Mouse (Mus musculus) midbrain, embryonic 13.5 days (tissue): ENCODE measurements at regions not wholly inside any gene's neighbourhood (a gene's known extent, or its start where the extent isn't known, plus 50 kb on each side); places are given as distances from the start of the nearest gene placed in this dataset.

ENCODE experiments used
- ATAC-seq: fragments of 200-750 bp; cut with Nextera tagmentation; 2 replicates; pipeline ENCODE4 v1.8.0; 2017; ENCODE audit warnings: mild to moderate bottlenecking, moderate TSS enrichment, moderate library complexity
- H3K27ac ChIP-seq: fragments of 300-500 bp; sonication (generic); 2 replicates; pipeline ENCODE4 v1.5.1; 2015; ENCODE audit warnings: inconsistent platforms, mild to moderate bottlenecking, moderate library complexity
- H3K27me3 ChIP-seq: fragments of 300-500 bp; sonication (generic); 2 replicates; pipeline ENCODE4 v1.6.1; 2015; ENCODE audit warnings: mild to moderate bottlenecking, inconsistent platforms
- H3K36me3 ChIP-seq: fragments of 300-500 bp; sonication (generic); 2 replicates; pipeline ENCODE4 v1.6.1; 2015; ENCODE audit warnings: mild to moderate bottlenecking, inconsistent platforms
- H3K4me1 ChIP-seq: fragments of 300-500 bp; sonication (generic); replicated peaks from 2 replicates; pipeline ENCODE4 v1.6.1; 2015; ENCODE audit warnings: inconsistent platforms
- H3K4me2 ChIP-seq: fragments of 300-500 bp; sonication (generic); replicated peaks from 2 replicates; pipeline ENCODE4 v1.6.1; 2015; ENCODE audit warnings: moderate library complexity, mild to moderate bottlenecking, inconsistent platforms
- H3K4me3 ChIP-seq: fragments of 300-500 bp; sonication (generic); replicated peaks from 2 replicates; pipeline ENCODE4 v1.5.1; 2015; ENCODE audit warnings: mild to moderate bottlenecking, inconsistent platforms
- H3K9ac ChIP-seq: fragments of 300-500 bp; sonication (generic); replicated peaks from 2 replicates; pipeline ENCODE4 v1.6.1; 2015; ENCODE audit warnings: mild to moderate bottlenecking, inconsistent platforms
- H3K9me3 ChIP-seq: fragments of 300-500 bp; sonication (generic); 2 replicates; pipeline ENCODE4 v1.6.1; 2016; ENCODE audit warnings: mild to moderate bottlenecking, inconsistent platforms
- WGBS: fragments of 180-500 bp; shearing (Covaris S2); methylation state at CpG from one replicate; pipeline ENCODE4 v1.1.7; 2015; 5-methylcytosine and 5-hydroxymethylcytosine counted together

DNA sequence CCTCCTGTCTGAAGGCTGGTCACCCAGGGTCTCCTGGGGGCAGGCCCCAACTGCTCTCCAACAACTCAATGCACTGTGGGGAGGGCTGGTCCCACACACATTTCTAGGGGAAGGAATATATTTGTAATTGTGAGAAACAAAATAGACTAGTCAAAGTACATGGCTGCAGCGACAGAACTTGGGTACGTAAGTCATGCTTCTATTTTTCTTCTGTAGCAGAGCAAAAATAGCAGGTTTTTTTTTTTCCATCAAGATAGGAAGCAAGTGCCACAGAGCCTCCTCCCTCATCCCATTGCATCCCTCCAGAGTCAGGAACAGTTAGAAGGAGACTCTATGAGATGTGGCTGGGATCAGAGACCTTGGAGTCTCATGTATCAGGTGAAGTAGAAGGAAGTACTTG is 124.9 kb upstream of the Tnr start:
- Histone ChIP-seq H3K4me2 (no peak overlapping the region), H3K4me1 (peaks cover 3% of the 10 kb centered on the region; the same call in 1 of the 2 replicates), H3K27me3 (no peaks in the 10 kb centered on the region), H3K36me3 (no peaks in the 10 kb centered on the region), H3K9me3 (no peaks in the 10 kb centered on the region), H3K9ac (no peak overlapping the region), H3K27ac (no peak overlapping the region), H3K4me3 (no peak overlapping the region)
- 94% methylated on average over 2 of the region's 2 CpGs for WGBS
- ATAC-seq, result no peak

DNA sequence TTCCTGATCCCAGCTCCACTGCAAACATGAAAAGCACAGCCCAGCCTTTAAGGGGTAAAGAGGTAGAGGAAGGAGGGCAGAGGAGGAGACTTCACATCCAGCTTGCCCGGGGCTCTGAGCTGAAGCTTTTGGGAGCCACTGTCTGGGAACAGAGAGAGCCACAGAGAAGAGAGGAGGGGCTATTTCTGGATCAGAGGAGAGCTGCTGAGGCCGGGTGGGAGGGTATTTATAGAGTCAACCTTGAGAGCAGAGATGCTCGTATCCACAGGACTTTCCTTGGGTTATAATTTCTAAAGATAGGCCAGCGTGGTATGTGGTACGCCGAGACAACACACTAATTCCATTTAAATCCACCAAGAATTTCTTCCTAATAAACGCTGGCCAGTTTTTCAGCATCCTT is 117.3 kb upstream of the Tnr start:
- 80% methylated on average over 7 of the region's 7 CpGs for WGBS
- Histone ChIP-seq H3K4me2 (no peak overlapping the region), H3K27ac (no peak overlapping the region), H3K4me3 (no peak overlapping the region), H3K9ac (no peak overlapping the region), H3K4me1 (peaks cover 6% of the 10 kb centered on the region; the same call in 1 of the 2 replicates), H3K9me3 (no peaks in the 10 kb centered on the region), H3K36me3 (no peaks in the 10 kb centered on the region), H3K27me3 (no peaks in the 10 kb centered on the region)
- ATAC-seq, result no peak

DNA sequence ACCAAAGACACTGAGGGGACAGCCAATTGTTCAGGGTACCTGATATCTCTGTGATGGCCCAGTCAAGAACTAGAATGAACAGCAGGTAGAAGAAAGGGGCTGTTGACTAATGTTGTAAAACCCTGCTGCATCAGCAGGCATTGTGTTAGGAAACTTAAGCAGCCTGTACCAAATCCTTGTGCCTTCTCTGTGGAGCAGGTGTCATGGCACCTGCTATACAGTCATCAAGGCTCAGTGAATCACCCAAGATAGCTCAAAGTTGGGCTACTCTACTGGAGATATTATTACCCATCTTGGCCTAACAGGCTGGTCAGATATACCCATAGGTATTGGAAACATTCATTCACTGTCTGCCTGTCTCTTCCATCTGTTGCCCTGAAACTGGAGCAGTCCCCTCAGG is 116.8 kb upstream of the Tnr start:
- no peak for ATAC-seq
- no peaks in the 10 kb centered on the region for H3K9me3 ChIP-seq
- H3K36me3 ChIP-seq, result no peaks in the 10 kb centered on the region
- no peak overlapping the region for H3K4me2 ChIP-seq
- H3K27me3 ChIP-seq, result no peaks in the 10 kb centered on the region
- H3K27ac ChIP-seq, result no peak overlapping the region
- peaks cover 6% of the 10 kb centered on the region; the same call in 1 of the 2 replicates for H3K4me1 ChIP-seq
- no peak overlapping the region for H3K9ac ChIP-seq
- H3K4me3 ChIP-seq, result no peak overlapping the region

DNA sequence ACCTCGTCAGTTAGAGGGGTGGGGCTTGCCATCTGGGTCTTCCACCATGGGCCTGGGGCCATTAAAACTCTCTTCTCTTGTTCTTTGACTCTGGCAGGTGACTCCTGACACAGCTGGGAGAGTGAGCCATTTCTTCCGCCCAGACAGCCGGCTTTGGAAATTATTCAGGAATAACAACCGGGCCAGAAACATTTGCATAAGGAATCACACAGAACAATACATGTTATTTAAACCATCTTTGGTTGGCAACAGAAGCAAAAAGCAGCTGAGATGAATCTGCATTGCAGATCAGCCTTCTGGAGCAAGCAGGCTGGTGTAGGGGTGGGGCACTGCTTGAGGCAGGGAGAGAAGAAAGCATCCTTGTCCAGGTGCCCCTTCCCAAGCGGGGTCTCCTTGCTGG is 110.2 kb upstream of the Tnr start:
- Histone ChIP-seq H3K36me3 (no peaks in the 10 kb centered on the region), H3K4me1 (peaks cover 26% of the 10 kb centered on the region), H3K27ac (peak overlapping the region; percentile 71), H3K9ac (no peak overlapping the region), H3K27me3 (no peaks in the 10 kb centered on the region), H3K4me2 (no peak overlapping the region), H3K4me3 (no peak overlapping the region), H3K9me3 (no peaks in the 10 kb centered on the region)
- 27% methylated on average over 5 of the region's 5 CpGs for WGBS
- ATAC-seq, result peak; percentile 87

DNA sequence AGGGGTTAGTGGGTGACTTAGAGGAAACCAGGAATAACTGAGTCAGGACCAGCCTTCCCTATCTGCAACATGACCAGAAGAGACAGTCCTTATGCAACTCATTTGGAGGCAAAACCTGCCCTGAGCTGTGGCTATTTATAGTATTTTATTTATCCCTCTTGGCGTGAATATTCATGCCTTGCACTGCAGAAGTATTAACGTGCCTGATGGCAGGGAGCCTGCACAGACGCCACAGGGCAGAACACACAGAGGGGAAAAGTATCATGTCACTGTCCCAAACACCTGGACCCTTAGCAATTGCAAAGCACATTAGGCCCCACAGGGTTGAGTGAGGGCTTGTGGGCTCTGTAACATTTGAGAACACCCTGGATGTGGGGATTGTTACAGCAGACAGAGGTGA is 107.9 kb upstream of the Tnr start:
- H3K9me3 ChIP-seq, result no peaks in the 10 kb centered on the region
- H3K9ac ChIP-seq, result no peak overlapping the region
- H3K4me1 ChIP-seq, result peaks cover 29% of the 10 kb centered on the region
- 0 out of 2 replicates have a peak, but pooled peaks have one; percentile 10 for ATAC-seq
- 41% methylated on average over 3 of the region's 3 CpGs for WGBS
- H3K27me3 ChIP-seq, result no peaks in the 10 kb centered on the region
- no peak overlapping the region for H3K4me3 ChIP-seq
- H3K4me2 ChIP-seq, result no peak overlapping the region
- H3K27ac ChIP-seq, result peak overlapping the region; percentile 35; the same call in 1 of the 2 replicates
- no peaks in the 10 kb centered on the region for H3K36me3 ChIP-seq

DNA sequence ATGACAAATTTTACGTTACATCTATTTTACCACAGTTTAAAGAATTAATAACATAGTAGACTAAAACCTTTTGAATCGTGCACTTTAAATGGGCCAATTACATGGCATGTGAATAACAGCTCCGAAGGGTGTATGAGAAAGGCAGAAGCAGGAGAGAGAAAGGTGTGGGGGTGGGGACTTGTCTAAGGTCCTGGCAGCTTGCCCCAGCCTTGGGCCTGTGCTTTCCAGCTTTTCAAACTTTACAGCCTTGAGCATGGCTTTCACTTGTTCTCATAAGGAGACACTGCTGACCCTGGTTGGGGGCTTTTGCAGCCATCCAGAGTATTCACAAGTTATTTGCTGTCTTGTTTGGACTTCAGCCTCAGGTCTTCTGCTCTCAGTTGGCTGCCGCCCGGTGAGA is 106.4 kb upstream of the Tnr start:
- H3K9ac ChIP-seq, result no peak overlapping the region
- WGBS, result 85% methylated on average over 5 of the region's 5 CpGs
- H3K4me3 ChIP-seq, result no peak overlapping the region
- H3K9me3 ChIP-seq, result no peaks in the 10 kb centered on the region
- peaks cover 29% of the 10 kb centered on the region for H3K4me1 ChIP-seq
- H3K4me2 ChIP-seq, result no peak overlapping the region
- H3K27ac ChIP-seq, result no peak overlapping the region
- no peaks in the 10 kb centered on the region for H3K27me3 ChIP-seq
- no peaks in the 10 kb centered on the region for H3K36me3 ChIP-seq
- ATAC-seq, result no peak

DNA sequence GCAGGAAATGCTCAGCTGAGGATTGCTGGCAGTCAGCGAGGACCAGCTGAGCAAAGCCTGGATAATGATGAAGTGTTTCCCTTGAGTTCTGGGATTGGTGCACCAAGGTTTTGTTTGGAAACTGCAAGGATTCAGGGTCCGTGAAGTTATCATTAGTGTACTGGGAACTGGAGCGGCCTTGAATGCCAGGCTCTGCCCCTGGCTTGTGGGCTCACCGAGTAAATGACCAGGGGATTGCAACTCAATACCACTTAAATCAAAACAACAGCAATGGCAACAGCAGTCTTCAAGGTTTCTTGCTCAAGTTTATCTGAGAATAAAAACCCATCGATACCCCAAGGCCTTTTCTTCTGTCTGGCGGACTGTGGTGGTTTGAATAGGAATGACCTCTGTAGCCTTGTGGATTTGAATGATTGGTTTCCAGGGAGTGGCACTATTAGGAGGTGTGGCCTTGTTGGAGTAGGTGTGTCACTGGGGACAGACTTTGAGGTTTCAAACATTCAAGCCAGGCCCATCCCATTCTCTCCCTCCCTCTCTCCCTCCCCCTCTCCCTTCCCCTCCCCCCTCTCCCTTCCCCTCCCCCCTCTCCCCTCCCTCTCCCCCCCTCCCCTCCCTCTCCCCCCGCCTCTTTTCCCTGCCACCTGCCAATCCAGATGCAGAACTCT is 104.1 kb upstream of the Tnr start:
- no peaks in the 10 kb centered on the region for H3K36me3 ChIP-seq
- ATAC-seq, result no peak
- H3K9ac ChIP-seq, result no peak overlapping the region
- no peaks in the 10 kb centered on the region for H3K27me3 ChIP-seq
- no peak overlapping the region for H3K27ac ChIP-seq
- no peak overlapping the region for H3K4me2 ChIP-seq
- no peak overlapping the region for H3K4me3 ChIP-seq
- H3K9me3 ChIP-seq, result no peaks in the 10 kb centered on the region
- WGBS, result 66% methylated on average over 6 of the region's 7 CpGs
- peaks cover 16% of the 10 kb centered on the region for H3K4me1 ChIP-seq

DNA sequence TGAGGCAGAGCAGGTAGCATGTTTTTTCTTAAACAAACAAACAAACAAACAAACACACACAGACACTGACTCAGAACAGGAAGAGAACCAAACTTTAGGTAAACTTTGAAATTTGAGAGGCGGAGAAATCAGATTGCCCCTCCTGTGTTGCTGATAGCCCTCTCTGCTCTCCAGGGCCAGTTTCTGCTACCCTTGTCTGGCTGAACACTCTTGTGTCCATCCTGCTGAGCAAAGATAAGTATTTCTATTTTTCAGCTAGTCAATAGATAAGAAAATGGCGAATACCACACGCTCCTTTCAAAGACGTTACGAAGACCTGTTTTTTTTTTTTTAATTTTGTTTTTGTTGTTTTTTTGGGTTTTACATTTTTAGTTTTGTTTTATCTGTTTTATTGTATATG is 103.4 kb upstream of the Tnr start:
- 94% methylated on average over 5 of the region's 5 CpGs for WGBS
- no peak overlapping the region for H3K9ac ChIP-seq
- no peaks in the 10 kb centered on the region for H3K36me3 ChIP-seq
- H3K4me2 ChIP-seq, result no peak overlapping the region
- ATAC-seq, result no peak
- H3K4me1 ChIP-seq, result peaks cover 14% of the 10 kb centered on the region
- H3K27ac ChIP-seq, result no peak overlapping the region
- no peaks in the 10 kb centered on the region for H3K27me3 ChIP-seq
- H3K9me3 ChIP-seq, result no peaks in the 10 kb centered on the region
- H3K4me3 ChIP-seq, result no peak overlapping the region

DNA sequence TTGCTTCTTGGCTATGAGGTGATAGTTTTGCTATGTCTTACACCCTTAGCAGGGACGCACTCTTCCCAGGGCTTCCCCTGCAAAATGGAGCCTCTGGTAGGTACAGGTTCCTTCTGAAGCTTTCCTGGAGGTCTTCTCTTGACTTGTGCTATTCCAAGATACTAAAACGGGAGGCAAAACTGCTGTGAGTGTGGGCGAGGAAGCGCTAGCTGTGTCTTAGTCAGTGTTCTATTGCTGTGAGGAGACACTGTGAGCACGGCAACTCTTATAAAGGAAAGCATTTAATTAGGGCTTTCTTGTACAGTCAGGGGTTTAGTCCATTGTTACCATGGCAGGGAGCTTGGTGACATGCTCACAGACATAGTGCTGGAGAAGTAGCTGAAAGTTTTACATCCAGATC is 99.9 kb upstream of the Tnr start:
- H3K4me3 ChIP-seq, result no peak overlapping the region
- H3K9me3 ChIP-seq, result no peaks in the 10 kb centered on the region
- no peak overlapping the region for H3K4me2 ChIP-seq
- no peak overlapping the region for H3K9ac ChIP-seq
- H3K4me1 ChIP-seq, result 0 out of 2 replicates have a peak, but pooled peaks cover 7% of the 10 kb centered on the region
- H3K27me3 ChIP-seq, result no peaks in the 10 kb centered on the region
- no peak for ATAC-seq
- 81% methylated on average over 5 of the region's 5 CpGs for WGBS
- no peak overlapping the region for H3K27ac ChIP-seq
- H3K36me3 ChIP-seq, result no peaks in the 10 kb centered on the region

DNA sequence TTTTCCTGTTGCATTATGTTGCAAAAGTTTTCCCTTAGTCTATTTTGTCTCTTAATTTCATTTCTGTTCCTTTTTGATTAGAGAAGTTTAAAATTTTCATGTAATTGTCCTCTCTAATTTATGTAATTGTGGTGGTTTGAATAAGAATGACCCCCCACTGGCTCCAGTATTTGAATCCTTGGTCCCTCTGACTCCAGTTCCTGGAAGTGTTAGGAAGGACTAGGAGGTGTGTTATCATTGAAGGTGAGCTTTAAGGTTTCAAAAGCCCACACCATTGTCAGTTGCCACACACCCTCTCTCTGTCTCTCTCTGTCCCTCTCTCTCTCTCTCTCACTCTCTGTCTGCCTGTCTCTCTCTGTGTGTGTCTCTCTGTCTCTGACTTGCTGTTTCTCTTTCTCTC is 93.6 kb upstream of the Tnr start:
- Histone ChIP-seq H3K9ac (no peak overlapping the region), H3K4me2 (no peak overlapping the region), H3K27ac (no peak overlapping the region), H3K4me1 (no peaks in the 10 kb centered on the region), H3K36me3 (no peaks in the 10 kb centered on the region), H3K4me3 (no peak overlapping the region), H3K27me3 (no peaks in the 10 kb centered on the region), H3K9me3 (no peaks in the 10 kb centered on the region)
- ATAC-seq, result no peak

DNA sequence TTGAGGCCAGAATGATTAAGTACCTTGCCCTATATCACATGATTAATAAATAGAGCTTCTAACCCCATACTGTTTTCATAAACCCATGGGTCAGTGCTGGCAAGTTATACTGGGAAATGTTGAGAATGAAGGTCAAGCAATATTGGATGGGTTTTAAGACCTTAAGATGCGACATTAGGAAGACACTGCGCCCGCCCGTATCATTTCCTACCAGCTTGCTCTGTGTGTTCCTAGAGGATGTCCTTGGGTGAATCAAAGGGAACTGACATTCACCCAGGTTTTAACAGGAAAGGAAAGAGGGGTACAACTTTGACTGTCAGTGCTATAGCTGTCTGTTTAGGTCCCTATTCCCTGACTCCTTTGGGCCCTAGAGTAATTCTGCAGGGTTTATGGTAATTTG is 90.0 kb upstream of the Tnr start:
- WGBS, result 95% methylated on average over 4 of the region's 4 CpGs
- no peaks in the 10 kb centered on the region for H3K9me3 ChIP-seq
- ATAC-seq, result no peak

DNA sequence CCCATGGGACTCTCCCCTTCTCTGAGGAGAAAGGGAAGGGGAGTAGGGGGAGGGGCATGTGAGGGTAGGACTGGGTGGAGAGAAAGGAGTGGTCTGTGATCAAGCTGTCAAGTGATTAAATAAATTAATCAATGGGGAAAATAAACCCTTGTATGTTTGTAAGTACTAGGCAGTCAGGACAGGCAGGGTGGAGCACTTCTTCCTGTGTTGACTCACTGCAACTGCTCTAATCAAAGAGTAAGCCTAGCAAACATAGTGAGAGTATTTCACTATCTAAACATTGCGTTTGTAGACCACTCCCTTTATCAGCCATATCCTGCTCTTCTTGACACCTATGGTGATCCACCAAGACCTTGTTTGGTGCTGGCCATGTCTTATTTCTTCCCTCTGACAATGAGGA is 82.8 kb upstream of the Tnr start:
- Histone ChIP-seq H3K27ac (no peak overlapping the region), H3K36me3 (no peaks in the 10 kb centered on the region), H3K27me3 (no peaks in the 10 kb centered on the region), H3K4me3 (no peak overlapping the region), H3K9me3 (no peaks in the 10 kb centered on the region), H3K9ac (no peak overlapping the region), H3K4me1 (0 out of 2 replicates have a peak, but pooled peaks cover 4% of the 10 kb centered on the region), H3K4me2 (no peak overlapping the region)
- WGBS, result 100% methylated on average over 1 of the region's 1 CpGs
- ATAC-seq, result no peak

More for the DNA sequence above, 90.0 kb upstream of the Tnr start:
- Histone ChIP-seq H3K4me1 (no peaks in the 10 kb centered on the region), H3K9ac (no peak overlapping the region), H3K4me3 (no peak overlapping the region), H3K36me3 (no peaks in the 10 kb centered on the region), H3K27me3 (no peaks in the 10 kb centered on the region), H3K4me2 (no peak overlapping the region), H3K27ac (no peak overlapping the region)

DNA sequence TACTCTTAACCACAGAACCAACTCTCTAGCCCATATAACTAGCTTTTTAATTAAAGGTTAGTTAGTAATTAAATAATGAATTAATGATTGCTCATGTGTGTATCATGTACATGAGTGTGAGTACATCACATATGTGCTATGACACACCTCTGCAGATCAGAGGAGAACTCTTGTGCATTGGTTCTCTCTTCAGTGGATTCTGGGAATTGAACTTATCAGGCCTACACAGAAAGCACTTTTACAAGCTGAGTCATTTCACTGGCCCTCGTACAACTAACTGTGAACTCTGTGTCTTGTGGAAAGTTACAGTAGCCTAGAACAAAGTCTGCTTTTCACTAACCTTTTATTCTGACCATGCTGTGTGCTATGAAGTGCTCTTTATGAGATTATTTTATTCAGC is 79.5 kb upstream of the Tnr start:
- Histone ChIP-seq H3K4me2 (no peak overlapping the region), H3K4me3 (no peak overlapping the region), H3K9ac (no peak overlapping the region), H3K4me1 (0 out of 2 replicates have a peak, but pooled peaks cover 4% of the 10 kb centered on the region), H3K27me3 (no peaks in the 10 kb centered on the region), H3K27ac (no peak overlapping the region), H3K36me3 (no peaks in the 10 kb centered on the region), H3K9me3 (no peaks in the 10 kb centered on the region)
- WGBS, result 86% methylated on average over 1 of the region's 1 CpGs
- no peak for ATAC-seq
